Mouse (Mus musculus) thymus, adult 2 months (tissue): ENCODE measurements around the gene Olfr206.

Experiments
- CTCF ChIP-seq: fragments of 200-500 bp; IDR thresholded peaks from 2 replicates; pipeline ENCODE4 v1.5.1; 2012; ENCODE audit warnings: mild to moderate bottlenecking, control low read depth, low read length, moderate library complexity, borderline replicate concordance; ENCODE audit not compliant: control insufficient read depth, poor library complexity, insufficient read depth; ENCODE audit errors: extremely low read depth
- POLR2A ChIP-seq: fragments of 200-500 bp; IDR thresholded peaks from 2 replicates; pipeline ENCODE4 v1.6.1; 2012; ENCODE audit warnings: mild to moderate bottlenecking, low read length, control low read depth, moderate library complexity; ENCODE audit not compliant: control insufficient read depth, poor library complexity, insufficient read depth; ENCODE audit errors: extremely low read depth

- TF ChIP-seq POLR2A (no peak), CTCF (no peak)
Observed at GRCm38 (mm10) chr16:59363893-59364292, 14.8 kb upstream of the Olfr206 start, which contains the start of gene Olfr209.
